Mouse (Mus musculus) embryonic facial prominence, embryonic 11.5 days (tissue): ENCODE results near the gene Comp. TPM values are rescaled to one million over a fixed set of nuclear protein-coding genes. Genes with fewer than 3 reads are reported as not detected.

Source experiments
- polyA plus RNA-seq: library from polyadenylated mRNA; unstranded; fragments of >200 nt; fragmentation: Nextera tagmentation; extraction: Ambion mirVana; gene quantifications from 2 replicates; pipeline ENCODE4 v1.2.1, GENCODE M21; 2014

Comp gene
- polyA plus RNA-seq, 1 experiment from 2014 or later: 0.17 TPM

Other genes with a start within 250 kb of the Comp start
- gene Nr2c2ap, start 242.2 kb upstream of the Comp start, polyA plus RNA-seq: 19.2 and 19.5 TPM in 2 replicates
- gene Rfxank, start 234.4 kb upstream of the Comp start, polyA plus RNA-seq: 17.0 and 18.3 TPM in 2 replicates
- gene Borcs8, start 234.1 kb upstream of the Comp start, polyA plus RNA-seq: 40.4 and 46.6 TPM in 2 replicates
- 0.45 and 0.64 TPM in 2 replicates for gene Mef2b, start 233.8 kb upstream of the Comp start, polyA plus RNA-seq
- gene Tmem161a, start 201.2 kb upstream of the Comp start, polyA plus RNA-seq: 26.2 and 29.8 TPM in 2 replicates
- 1.3 and 1.4 TPM in 2 replicates for gene Slc25a42, start 161.3 kb upstream of the Comp start, polyA plus RNA-seq
- gene Sugp2, start 139.3 kb upstream of the Comp start, polyA plus RNA-seq: 31.4 and 34.0 TPM in 2 replicates
- 21.9 and 28.4 TPM in 2 replicates for gene Armc6, start 139.1 kb upstream of the Comp start, polyA plus RNA-seq
- gene Homer3, start 90.7 kb upstream of the Comp start, polyA plus RNA-seq: 48.9 and 52.9 TPM in 2 replicates
- gene Ddx49, start 71.1 kb upstream of the Comp start, polyA plus RNA-seq: 51.4 and 52.5 TPM in 2 replicates
- gene Cope, start 71.0 kb upstream of the Comp start, polyA plus RNA-seq: 220 and 271 TPM in 2 replicates
- gene Cers1, start 57.8 kb upstream of the Comp start, polyA plus RNA-seq: 3.9 and 4.0 TPM in 2 replicates
- gene Gdf1, start 43.7 kb upstream of the Comp start, polyA plus RNA-seq: 0.22 and 3.1 TPM in 2 replicates
- gene Upf1, start 20.3 kb upstream of the Comp start, polyA plus RNA-seq: 20.4 and 21.0 TPM in 2 replicates
- gene Crtc1, start 66.0 kb downstream of the Comp start, polyA plus RNA-seq: 10.2 and 11.8 TPM in 2 replicates
- gene Klhl26, start 103.4 kb downstream of the Comp start, polyA plus RNA-seq: 15.4 and 17.9 TPM in 2 replicates
- 25.4 and 25.7 TPM in 2 replicates for gene Tmem59l, start 113.8 kb downstream of the Comp start, polyA plus RNA-seq
- 63.8 and 64.7 TPM in 2 replicates for gene Crlf1, start 119.6 kb downstream of the Comp start, polyA plus RNA-seq
- 126 and 140 TPM in 2 replicates for gene Rex1bd, start 133.2 kb downstream of the Comp start, polyA plus RNA-seq
- gene Uba52, start 137.2 kb downstream of the Comp start, polyA plus RNA-seq: 783 and 884 TPM in 2 replicates
- 175 and 196 TPM in 2 replicates for gene Fkbp8, start 154.2 kb downstream of the Comp start, polyA plus RNA-seq
- 47.4 and 49.9 TPM in 2 replicates for gene Kxd1, start 154.4 kb downstream of the Comp start, polyA plus RNA-seq
- 15.3 and 16.1 TPM in 2 replicates for gene Ell, start 165.9 kb downstream of the Comp start, polyA plus RNA-seq
- 79.0 and 87.9 TPM in 2 replicates for gene Isyna1, start 220.8 kb downstream of the Comp start, polyA plus RNA-seq
- gene Ssbp4, start 235.3 kb downstream of the Comp start, polyA plus RNA-seq: 108 and 123 TPM in 2 replicates
- gene Lrrc25, start 242.6 kb downstream of the Comp start, polyA plus RNA-seq: 0.32 and 0.98 TPM in 2 replicates